Mouse (Mus musculus) naive thymus-derived CD4-positive, alpha-beta T cell, adult 2 months (primary cell): Measurements from ENCODE around the gene Fmod.

ENCODE experiments used
- DNase-seq: peaks from one replicate; pipeline ENCODE4 v3.0.0-alpha.2; 2011; ENCODE audit warnings: low read depth

Gene Fmod

DNA sequence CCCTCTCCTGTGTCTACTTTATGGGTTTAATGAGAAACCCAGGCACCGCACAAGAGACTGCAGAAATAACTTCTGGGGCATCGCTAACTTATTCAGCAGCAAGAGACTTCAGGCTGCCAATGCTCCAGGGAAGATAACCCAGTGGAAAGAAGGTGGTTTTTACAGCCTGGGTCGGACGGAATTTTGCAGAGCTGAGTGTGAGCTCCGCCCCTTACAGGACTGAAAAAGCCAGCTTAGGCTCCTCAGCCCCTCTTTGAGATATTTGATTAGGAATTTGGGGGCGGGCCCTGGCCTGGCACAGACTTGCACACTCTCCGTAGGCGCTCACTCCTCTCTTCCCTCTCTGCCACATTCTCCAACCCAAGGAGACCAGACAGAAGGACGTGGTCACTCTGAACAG lies at the start of gene Fmod:
Fmod (plus strand) TSS at position 83 of the 400 bp plus-strand sequence.
- DNase-seq: no peak

- DNase-seq: no peak
Measured at GRCm38 (mm10) chr1:133988845-133989244, 48.2 kb upstream of the Fmod start.

- DNase-seq: no peak
Measured at GRCm38 (mm10) chr1:133991277-133991676, 45.8 kb upstream of the Fmod start.

DNA sequence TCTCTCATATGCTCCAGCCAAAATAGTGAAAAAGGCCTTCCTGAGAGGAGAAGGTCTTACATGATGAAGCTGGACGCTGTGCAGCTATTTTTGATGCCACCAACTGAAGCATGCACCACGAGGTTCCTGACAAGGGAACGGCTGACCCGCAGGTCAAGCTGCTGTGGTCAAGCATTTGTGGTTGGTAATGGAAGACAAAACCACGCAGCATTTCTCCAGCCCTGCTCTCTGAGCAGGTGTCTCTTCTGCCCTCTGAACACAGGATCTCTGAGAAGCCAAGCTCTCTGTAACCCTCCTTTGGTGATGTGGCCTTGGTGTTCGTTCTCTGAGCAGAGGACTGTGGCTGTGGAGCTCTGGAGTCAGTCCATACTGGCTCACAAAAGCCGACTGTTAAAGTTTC lies 31.6 kb upstream of the Fmod start:
- DNase-seq: no peak

- no peak for DNase-seq
Measured at GRCm38 (mm10) chr1:134006105-134006764, 30.8 kb upstream of the Fmod start.

GRCm38 (mm10) chr1:134024293-134024971 lies 12.6 kb upstream of the Fmod start:
- no peak for DNase-seq

DNA sequence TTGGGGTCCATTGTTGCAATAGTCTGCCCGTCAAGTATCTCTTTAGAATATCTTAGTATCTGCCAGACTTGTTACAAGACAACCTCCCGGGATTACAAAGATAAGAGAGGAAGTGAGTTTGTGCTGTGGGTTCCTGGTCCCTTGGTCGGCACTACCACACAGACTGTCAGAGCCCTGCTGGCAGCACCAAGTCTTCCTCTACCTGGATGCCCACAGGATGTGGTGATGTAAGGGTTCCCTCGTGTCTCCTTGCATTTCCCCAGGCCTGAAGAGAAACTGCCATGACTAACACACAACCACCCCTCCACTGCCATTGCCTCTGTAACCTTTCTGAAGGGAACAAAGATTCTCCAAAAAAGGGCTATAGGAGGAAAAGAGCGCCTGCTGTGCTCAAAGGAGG lies 11.1 kb upstream of the Fmod start:
- DNase-seq: no peak

DNA sequence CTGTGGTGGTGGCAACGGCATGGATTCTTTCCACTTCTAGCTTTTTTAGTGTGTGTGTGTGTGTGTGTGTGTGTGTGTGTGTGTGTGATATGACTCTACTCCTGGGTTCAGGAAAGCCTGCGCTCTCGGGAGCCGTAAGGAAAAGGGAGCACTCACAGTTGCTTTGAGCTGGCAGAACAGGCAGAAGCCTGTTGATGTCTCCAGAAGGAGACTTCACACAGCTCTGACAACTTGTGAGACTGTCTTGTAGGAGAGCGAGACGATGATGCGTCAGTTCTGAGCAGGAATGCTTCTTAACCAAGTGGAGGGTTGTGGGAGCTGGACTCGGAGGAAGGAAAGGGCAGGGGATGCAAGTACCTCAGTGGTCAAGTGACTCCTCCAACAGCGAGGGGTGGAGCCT lies 10.3 kb upstream of the Fmod start:
- DNase-seq: no peak

DNA sequence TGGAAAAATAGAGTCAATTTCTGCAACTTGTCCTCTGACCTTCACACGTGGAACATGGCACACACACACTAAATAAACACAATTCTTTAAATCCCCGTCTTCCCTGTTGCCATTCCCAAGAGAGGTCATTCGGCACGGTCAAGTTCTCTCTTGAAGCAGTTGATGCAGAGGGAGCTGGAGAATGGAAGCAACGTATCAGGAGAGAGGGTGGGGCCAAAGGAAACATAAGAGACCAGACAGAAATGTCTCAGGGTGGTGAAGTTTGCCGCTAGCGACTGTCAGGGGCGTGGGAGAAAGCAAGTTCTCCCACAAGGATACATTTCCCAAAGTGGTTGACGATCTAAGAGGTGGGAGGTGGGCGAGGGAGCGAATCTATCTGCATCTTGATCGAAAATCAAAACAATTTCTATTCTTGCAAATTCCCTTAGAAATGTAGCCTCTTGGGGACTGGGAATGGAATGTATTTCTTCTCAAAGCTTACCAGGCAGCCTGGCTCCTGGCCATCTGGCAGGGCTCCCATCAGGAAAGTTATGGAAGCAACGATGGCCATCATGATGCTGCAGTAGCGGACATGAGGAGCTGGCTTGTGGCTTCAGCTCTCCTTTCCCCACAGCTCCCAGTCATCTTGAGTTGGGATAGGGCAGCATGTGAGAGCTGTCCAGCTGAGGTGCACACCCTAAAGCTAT lies 8.8 kb upstream of the Fmod start:
- no peak for DNase-seq

DNA sequence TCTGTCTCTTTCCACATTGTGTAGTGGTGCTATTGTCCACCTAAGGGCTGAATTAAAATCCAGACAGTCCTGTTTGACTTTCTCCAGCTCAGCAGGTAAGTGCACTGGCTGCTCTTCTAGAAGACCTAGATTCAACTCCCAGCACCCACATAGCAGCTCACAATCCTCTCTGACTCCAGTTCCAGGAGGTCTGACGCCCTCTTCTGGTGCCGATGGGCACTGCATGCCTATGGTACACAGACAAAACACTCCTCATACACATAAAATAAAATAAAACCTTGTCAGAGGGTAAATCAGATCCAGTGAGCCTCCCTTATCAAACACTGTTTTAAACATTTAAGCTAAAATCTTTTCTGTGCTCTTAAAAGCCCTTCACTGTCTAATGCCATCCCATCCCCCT lies 562 bp upstream of the Fmod start:
- DNase-seq: no peak

GRCm38 (mm10) chr1:134038336-134038735 lies 1.3 kb downstream of the Fmod start:
- no peak for DNase-seq

DNA sequence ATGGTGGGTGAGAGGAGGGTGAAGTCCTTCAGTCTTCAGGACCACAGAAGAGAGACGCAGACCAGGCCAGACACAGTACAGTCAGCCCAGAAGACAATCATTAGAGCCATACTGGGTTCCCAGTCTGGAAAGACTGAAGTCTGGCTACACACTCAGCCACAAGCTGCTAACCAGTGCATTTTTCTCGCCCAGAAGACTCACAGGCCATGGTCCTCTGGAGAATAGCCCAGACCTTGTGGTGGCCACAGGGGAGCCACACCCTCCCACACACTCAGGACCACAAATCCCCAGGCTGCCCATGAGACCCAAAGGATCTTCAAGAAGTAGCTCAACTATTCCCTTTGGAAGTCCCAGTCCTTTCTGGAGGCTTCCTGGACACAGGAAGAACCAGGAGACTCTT lies 2.3 kb downstream of the Fmod start:
- DNase-seq: no peak

DNA sequence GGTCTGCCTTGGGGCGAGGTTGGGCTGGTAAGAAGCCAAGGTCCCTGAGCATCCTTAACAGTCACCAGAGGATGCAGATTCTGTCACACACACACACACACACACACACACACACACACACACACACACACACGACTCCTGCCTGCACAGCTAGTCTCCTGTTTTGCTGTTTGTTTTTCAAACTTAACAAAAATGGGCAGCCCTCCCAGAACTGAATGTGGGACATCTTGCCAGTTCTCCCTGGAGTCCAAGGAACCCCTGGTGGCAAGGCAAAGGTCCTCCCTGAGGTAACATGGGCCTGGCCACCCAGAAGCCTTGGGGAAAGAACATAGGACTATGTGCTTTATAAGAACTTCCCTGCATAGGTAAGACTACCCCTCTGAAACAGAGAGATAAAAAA lies 4.8 kb downstream of the Fmod start:
- no peak for DNase-seq

GRCm38 (mm10) chr1:134042341-134042740 lies 5.3 kb downstream of the Fmod start:
- DNase-seq: no peak

DNA sequence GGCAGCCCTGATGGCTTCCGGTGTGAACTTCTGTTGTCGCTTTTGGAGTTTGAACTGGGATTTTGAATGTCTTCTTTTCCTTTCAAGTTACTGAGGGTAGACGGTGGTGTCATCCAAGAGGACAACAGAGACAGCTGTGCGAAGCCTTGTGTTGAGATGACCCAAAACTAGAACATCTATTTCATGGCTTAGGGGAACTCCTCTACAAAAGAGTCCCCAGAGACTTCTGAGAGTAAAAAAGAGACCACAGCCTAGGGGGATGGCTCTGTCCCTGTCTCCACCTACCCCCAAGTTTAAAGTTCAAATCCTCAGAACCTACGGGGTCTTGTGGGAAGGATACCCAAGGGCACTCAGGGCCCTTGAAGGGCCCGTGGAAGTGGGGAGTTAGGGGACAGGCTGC lies 7.8 kb downstream of the Fmod start:
- DNase-seq: no peak

GRCm38 (mm10) chr1:134045971-134046370 lies 8.9 kb downstream of the Fmod start:
- DNase-seq: peak; percentile 63

DNA sequence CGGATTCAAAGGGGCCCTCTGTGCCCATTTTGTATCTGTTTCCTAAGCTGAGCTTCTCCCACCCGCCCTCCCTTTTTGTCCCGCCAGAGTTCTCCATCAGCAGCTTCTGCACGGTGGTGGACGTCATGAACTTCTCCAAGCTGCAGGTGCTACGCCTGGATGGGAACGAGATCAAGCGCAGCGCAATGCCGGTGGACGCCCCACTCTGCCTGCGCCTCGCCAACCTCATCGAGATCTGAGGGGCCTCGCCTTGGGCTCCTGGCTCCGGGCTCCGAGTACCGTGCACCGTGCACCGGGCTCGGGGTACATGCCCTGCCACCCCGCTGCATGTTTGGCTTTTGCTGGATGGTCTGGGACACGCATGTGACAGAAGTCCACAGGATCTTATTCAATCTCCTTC lies 9.3 kb downstream of the Fmod start:
- DNase-seq: no peak

DNA sequence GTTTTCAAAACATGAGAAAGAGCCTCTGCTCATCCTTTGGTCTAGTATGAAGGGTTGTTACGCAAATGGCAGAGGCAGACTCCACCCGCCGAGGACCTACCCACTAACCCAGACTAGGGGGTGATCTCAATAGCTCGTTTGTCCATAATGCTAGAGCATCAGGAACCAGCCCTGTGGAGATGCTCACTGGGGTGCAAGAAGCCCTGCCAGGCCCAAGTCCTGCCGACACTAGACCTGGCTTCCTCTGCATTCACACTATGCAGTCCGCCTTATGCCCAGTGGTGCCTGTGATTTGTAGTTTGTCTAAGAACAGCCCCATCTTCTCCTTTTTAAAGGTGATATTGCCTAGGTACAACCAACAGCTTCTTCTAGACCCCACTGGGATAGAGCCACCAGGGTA lies 10.4 kb downstream of the Fmod start:
- no peak for DNase-seq

DNA sequence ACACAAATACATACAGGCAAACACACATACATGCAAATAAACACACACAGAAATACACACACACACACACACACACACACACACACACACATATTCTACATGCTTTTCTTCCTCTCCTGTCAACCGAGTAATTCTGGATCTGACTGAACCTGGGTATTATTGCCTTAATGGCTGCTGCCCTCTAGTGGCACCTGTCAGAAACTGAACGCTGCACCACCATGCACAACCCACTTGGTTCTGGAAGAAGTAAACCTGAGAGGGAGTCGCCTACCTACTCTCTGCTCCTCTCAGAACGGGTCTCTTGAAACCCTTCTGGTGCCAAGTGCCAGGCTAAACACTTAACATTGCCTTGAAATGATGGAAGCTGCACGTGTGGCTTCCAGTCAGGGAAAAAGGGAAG lies 11.7 kb downstream of the Fmod start:
- DNase-seq: peak; percentile 85

DNA sequence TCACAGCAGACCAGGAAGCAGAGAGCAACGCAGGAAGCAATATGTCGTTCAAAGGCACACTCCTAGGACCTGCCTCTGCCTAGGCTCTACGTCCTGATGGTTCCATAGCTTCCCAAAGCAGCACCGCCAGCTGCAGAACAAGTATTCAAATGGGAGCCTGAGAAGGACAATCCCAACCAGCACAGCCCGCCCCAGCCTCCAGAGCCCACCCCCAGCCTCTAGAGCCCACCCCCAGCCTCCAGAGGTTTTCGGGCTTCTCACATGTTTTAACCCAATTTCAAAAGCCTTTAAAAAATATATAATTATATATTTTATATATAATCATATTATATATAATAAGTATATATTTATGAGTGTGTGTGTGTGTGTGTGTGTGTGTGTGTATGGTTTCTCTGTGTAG lies 12.5 kb downstream of the Fmod start:
- DNase-seq: no peak

GRCm38 (mm10) chr1:134053207-134053606 lies 16.2 kb downstream of the Fmod start:
- DNase-seq: peak; percentile 93

- no peak for DNase-seq
Measured at GRCm38 (mm10) chr1:134055058-134055457, 18.0 kb downstream of the Fmod start.

GRCm38 (mm10) chr1:134055666-134056245 lies 18.7 kb downstream of the Fmod start:
- DNase-seq: no peak
